Mouse (Mus musculus) C2C12 (cell line): ENCODE measurements around the gene Sf3a1.

ENCODE experiments used
- CEBPB ChIP-seq: IDR thresholded peaks from one replicate; pipeline ENCODE4 v1.6.1; 2011; ENCODE audit warnings: low read depth, mild to moderate bottlenecking, control low read depth, moderate library complexity
- CTCF ChIP-seq: IDR thresholded peaks from one replicate; pipeline ENCODE4 v1.5.1; 2011; ENCODE audit not compliant: control insufficient read depth, insufficient read depth, insufficient read length
- FOSL1 ChIP-seq: IDR thresholded peaks from one replicate; pipeline ENCODE4 v1.8.0; 2011; ENCODE audit warnings: mild to moderate bottlenecking, low read length; ENCODE audit not compliant: poor library complexity, insufficient read depth, severe bottlenecking
- MAX ChIP-seq: IDR thresholded peaks from one replicate; pipeline ENCODE4 v1.6.1; 2011; ENCODE audit warnings: mild to moderate bottlenecking, control low read depth
- USF1 ChIP-seq: IDR thresholded peaks from one replicate; pipeline ENCODE4 v1.6.1; 2011; ENCODE audit warnings: low read depth, mild to moderate bottlenecking, control low read depth, moderate library complexity

DNA sequence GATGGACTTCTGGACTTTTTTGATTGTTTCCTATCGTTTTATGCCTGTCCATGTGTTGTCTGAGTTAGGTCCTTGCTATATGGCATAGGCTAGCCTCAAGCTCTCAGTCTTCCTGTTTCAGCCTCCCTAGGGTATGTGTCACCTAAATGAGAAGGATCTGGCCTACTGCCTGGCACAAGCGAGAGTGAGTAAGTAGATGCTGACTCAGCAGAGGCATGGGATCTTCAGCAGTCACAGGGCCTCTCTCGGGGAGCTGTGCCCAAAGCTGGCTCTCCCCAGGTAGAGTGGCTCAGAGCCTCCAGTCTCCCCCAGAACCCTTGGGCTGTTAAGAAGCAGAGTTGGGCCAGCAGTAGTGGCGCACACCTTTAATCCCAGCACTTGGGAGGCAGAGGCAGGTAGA is 17.8 kb upstream of the Sf3a1 start:
- TF ChIP-seq CTCF (no peak), CEBPB (no peak), FOSL1 (no peak), MAX (no peak), USF1 (no peak)
